ENCODE assay signal across 8 mouse cellular contexts in genomic region chr11:43434024-43434407, GRCm38 (mm10). TPM values are rescaled to one million over a fixed set of nuclear protein-coding genes. Genes with fewer than 3 reads are reported as not detected.
DNase-seq lines count a peak whose midpoint lies in the region; ATAC-seq and TF ChIP-seq lines count a peak whose summit lies in the region.

No protein-coding gene starts in this region.

- peaks cover 11% of the 10 kb centered on the region for H3K4me1 ChIP-seq in heart, postnatal 0 days (ENCODE audit: control insufficient read depth, insufficient read depth)
- H3K4me1 ChIP-seq in bone marrow, adult 2 months (ENCODE audit: control insufficient read depth, insufficient read depth, low read length) = no peaks in the 10 kb centered on the region
- H3K4me1 ChIP-seq in hindbrain, embryonic 13.5 days (replicated peaks) = peaks cover 12% of the 10 kb centered on the region
- H3K4me1 ChIP-seq in midbrain, embryonic 13.5 days (replicated peaks) = peaks cover 13% of the 10 kb centered on the region

- H3K9ac ChIP-seq in heart, postnatal 0 days (replicated peaks; ENCODE audit: low read depth, low read length) = peak overlapping the region; percentile 88
- peak overlapping the region; percentile 85 for H3K9ac ChIP-seq in hindbrain, embryonic 13.5 days
- H3K9ac ChIP-seq in midbrain, embryonic 13.5 days (replicated peaks) = peak overlapping the region; percentile 80

- no peak for ATAC-seq in heart, postnatal 0 days (ENCODE audit: insufficient read depth, low read depth)
- peak; percentile 44; the same call in 1 of the 2 replicates for ATAC-seq in hindbrain, embryonic 13.5 days (ENCODE audit: low FRiP score)
- ATAC-seq in midbrain, embryonic 13.5 days = peak; percentile 65; the same call in 1 of the 2 replicates

- H3K36me3 ChIP-seq in heart, postnatal 0 days (replicated peaks; ENCODE audit: control insufficient read depth, insufficient read depth, low read length) = peaks cover 19% of the 10 kb centered on the region
- H3K36me3 ChIP-seq in hindbrain, embryonic 13.5 days = peaks cover 18% of the 10 kb centered on the region
- peaks cover 19% of the 10 kb centered on the region for H3K36me3 ChIP-seq in midbrain, embryonic 13.5 days

- TF ChIP-seq EP300 in heart, postnatal 0 days (IDR thresholded peaks at IDR 0.05; ENCODE audit: low read depth) = no peak

- H3K27ac ChIP-seq in heart, postnatal 0 days (ENCODE audit: low read depth) = peak overlapping the region; percentile 82
- peak overlapping the region; percentile 60 for H3K27ac ChIP-seq in bone marrow, adult 2 months (ENCODE audit: control insufficient read depth, insufficient read depth, low read depth, low read length, poor library complexity)
- H3K27ac ChIP-seq in hindbrain, embryonic 13.5 days = peak overlapping the region; percentile 44; the same call in 1 of the 2 replicates
- H3K27ac ChIP-seq in midbrain, embryonic 13.5 days = 0 out of 2 replicates have a peak overlapping the region, but pooled peaks have one; percentile 44

- TF ChIP-seq POLR2A in bone marrow, adult 2 months (IDR thresholded peaks at IDR 0.05; ENCODE audit: borderline replicate concordance, control insufficient read depth, low read depth, low read length) = no peak

- H3K4me2 ChIP-seq in heart, postnatal 0 days (ENCODE audit: low read depth, low read length) = peak overlapping the region; percentile 66
- H3K4me2 ChIP-seq in hindbrain, embryonic 13.5 days = peak overlapping the region; percentile 81
- peak overlapping the region; percentile 86 for H3K4me2 ChIP-seq in midbrain, embryonic 13.5 days (replicated peaks)

- no peak for DNase-seq in heart, postnatal 0 days (ENCODE audit: low spot score)
- no peak for DNase-seq in heart, adult 9 months (ENCODE audit: low spot score in 2 of 2)
- DNase-seq in right cerebral cortex, postnatal 10 days (ENCODE audit: low spot score in 2 of 2) = no peak
- no peak for DNase-seq in left cerebral cortex, postnatal 4 days
- DNase-seq in spleen, postnatal 36 days (ENCODE audit: low spot score in 2 of 2) = no peak

- intact Hi-C loops in left cerebral cortex, postnatal 4 days (cut with DNase I) = no loop called here

- H3K4me3 ChIP-seq in heart, postnatal 0 days (ENCODE audit: low read depth, low read length) = peak overlapping the region; percentile 99
- H3K4me3 ChIP-seq in bone marrow, adult 2 months (replicated peaks; ENCODE audit: control insufficient read depth, low read depth, low read length) = peak overlapping the region; percentile 97
- peak overlapping the region; percentile 91 for H3K4me3 ChIP-seq in hindbrain, embryonic 13.5 days
- peak overlapping the region; percentile 96 for H3K4me3 ChIP-seq in midbrain, embryonic 13.5 days (replicated peaks)

- H3K9me3 ChIP-seq in heart, postnatal 0 days (replicated peaks; ENCODE audit: control insufficient read depth, low read length) = no peaks in the 10 kb centered on the region; the same call in 1 of the 2 replicates
- no peaks in the 10 kb centered on the region for H3K9me3 ChIP-seq in hindbrain, embryonic 13.5 days
- H3K9me3 ChIP-seq in midbrain, embryonic 13.5 days = no peaks in the 10 kb centered on the region

- no peaks in the 10 kb centered on the region for H3K27me3 ChIP-seq in heart, postnatal 0 days (ENCODE audit: control insufficient read depth, insufficient read depth, low read length)
- no peaks in the 10 kb centered on the region for H3K27me3 ChIP-seq in hindbrain, embryonic 13.5 days
- H3K27me3 ChIP-seq in midbrain, embryonic 13.5 days = no peaks in the 10 kb centered on the region

- WGBS in heart, postnatal 0 days = 1% methylated on average over 9 of the region's 9 CpGs
- 1% methylated on average over 9 of the region's 9 CpGs for WGBS in bone marrow, adult 2 months
- 7% methylated on average over 9 of the region's 9 CpGs for WGBS in hindbrain, embryonic 13.5 days
- 7% methylated on average over 9 of the region's 9 CpGs for WGBS in midbrain, embryonic 13.5 days

- no peak for TF ChIP-seq CTCF in heart, postnatal 0 days (IDR thresholded peaks at IDR 0.05; ENCODE audit: low read depth)
- TF ChIP-seq CTCF in bone marrow, adult 2 months (IDR thresholded peaks at IDR 0.05; ENCODE audit: control insufficient read depth, insufficient read depth, low read length) = no peak

RNA-seq across cellular contexts. Expression of gene Slu7, which starts 0.5 kb away (rescaled TPM):
- 7.2 and 8.0 TPM in 2 replicates for total RNA-seq in heart, postnatal 0 days (2014; rRNA removed; ENCODE audit: low replicate concordance)
- polyA plus RNA-seq in heart, postnatal 0 days (2015; fragmentation: Nextera tagmentation; extraction: Ambion mirVana) = 31.7 and 36.0 TPM in 2 replicates
- 26.8 and 27.2 TPM in 2 replicates for polyA plus RNA-seq in bone marrow, adult 2 months (2011; ENCODE audit: insufficient read depth, insufficient read length, low replicate concordance, missing spikeins)
- polyA plus RNA-seq in hindbrain, embryonic 13.5 days (2015; fragmentation: Nextera tagmentation; extraction: Ambion mirVana) = 71.0 and 71.5 TPM in 2 replicates
- 73.6 and 75.6 TPM in 2 replicates for polyA plus RNA-seq in midbrain, embryonic 13.5 days (2015; fragmentation: Nextera tagmentation; extraction: Ambion mirVana)
- 10 to 100 TPM; 36.6 to 41.8 TPM for total RNA-seq in left cerebral cortex, postnatal 4 days (2021)

RNA-seq across cellular contexts. Expression of gene Pttg1, which starts 8.0 kb away (rescaled TPM):
- total RNA-seq in heart, postnatal 0 days (2014; rRNA removed; ENCODE audit: low replicate concordance) = 78.1 and 88.3 TPM in 2 replicates
- 179 and 190 TPM in 2 replicates for polyA plus RNA-seq in heart, postnatal 0 days (2015; fragmentation: Nextera tagmentation; extraction: Ambion mirVana)
- 48.5 and 66.0 TPM in 2 replicates for polyA plus RNA-seq in bone marrow, adult 2 months (2011; ENCODE audit: insufficient read depth, insufficient read length, low replicate concordance, missing spikeins)
- polyA plus RNA-seq in hindbrain, embryonic 13.5 days (2015; fragmentation: Nextera tagmentation; extraction: Ambion mirVana) = 51.3 and 56.9 TPM in 2 replicates
- polyA plus RNA-seq in midbrain, embryonic 13.5 days (2015; fragmentation: Nextera tagmentation; extraction: Ambion mirVana) = 51.2 and 54.7 TPM in 2 replicates
- 10 to 100 TPM; 12.5 to 14.0 TPM for total RNA-seq in left cerebral cortex, postnatal 4 days (2021)

RNA-seq across cellular contexts. Expression of gene C1qtnf2, which starts 40.1 kb away (rescaled TPM):
- 6.3 and 14.3 TPM in 2 replicates for total RNA-seq in heart, postnatal 0 days (2014; rRNA removed; ENCODE audit: low replicate concordance)
- 13.9 and 14.0 TPM in 2 replicates for polyA plus RNA-seq in heart, postnatal 0 days (2015; fragmentation: Nextera tagmentation; extraction: Ambion mirVana)
- not detected in 2 replicates for polyA plus RNA-seq in bone marrow, adult 2 months (2011; ENCODE audit: insufficient read depth, insufficient read length, low replicate concordance, missing spikeins)
- polyA plus RNA-seq in hindbrain, embryonic 13.5 days (2015; fragmentation: Nextera tagmentation; extraction: Ambion mirVana) = 8.0 and 8.3 TPM in 2 replicates
- polyA plus RNA-seq in midbrain, embryonic 13.5 days (2015; fragmentation: Nextera tagmentation; extraction: Ambion mirVana) = 3.6 and 3.9 TPM in 2 replicates
- total RNA-seq in left cerebral cortex, postnatal 4 days (2021) = 10 to 100 TPM; 11.7 to 13.7 TPM
